Comparison of ENCODE assay signal across 9 mouse cellular contexts in genomic region chr8:71131327-71132089, GRCm38 (mm10).
DNase-seq lines count a peak whose midpoint lies in the region; ATAC-seq lines count a peak whose summit lies in the region.
"Had no signal": no experiment of that assay in that cellular context is flagged by ENCODE, and none has a peak within 500 bp of the region (broad histone marks: within the 10 kb centered on the region; RNA-seq: fewer than 3 reads in every experiment).

No protein-coding gene starts in this region.

- H3K27ac ChIP-seq in heart, embryonic 13.5 days (replicated peaks): no peak overlapping the region
- no peak overlapping the region for H3K27ac ChIP-seq in embryonic facial prominence, embryonic 13.5 days
- no peak overlapping the region for H3K27ac ChIP-seq in midbrain, embryonic 11.5 days (ENCODE audit: low read depth, low read length)

- no peak overlapping the region for H3K9ac ChIP-seq in heart, embryonic 13.5 days
- H3K9ac ChIP-seq in embryonic facial prominence, embryonic 13.5 days: no peak overlapping the region
- no peak overlapping the region for H3K9ac ChIP-seq in midbrain, embryonic 11.5 days (ENCODE audit: low read length)

- no peaks in the 10 kb centered on the region for H3K36me3 ChIP-seq in heart, embryonic 13.5 days
- no peaks in the 10 kb centered on the region for H3K36me3 ChIP-seq in embryonic facial prominence, embryonic 13.5 days
- H3K36me3 ChIP-seq in midbrain, embryonic 11.5 days (ENCODE audit: control insufficient read depth, insufficient read depth, low read length): no peaks in the 10 kb centered on the region

- DNase-seq in heart, adult 18-20 months: no peak
- DNase-seq in 3T3-L1 (ENCODE audit: low read depth, low spot score): peak; percentile 5
- DNase-seq in midbrain, embryonic 11.5 days (ENCODE audit: low spot score, missing footprints): no peak
- no peak for DNase-seq in spleen, adult 18-20 months
- no peak for DNase-seq in adrenal gland, postnatal 25 days
- DNase-seq in left cerebral cortex, adult 11 months (ENCODE audit: low spot score): no peak
- DNase-seq: adrenal gland, adult 8-10 months had no signal

- no peaks in the 10 kb centered on the region for H3K4me1 ChIP-seq in heart, embryonic 13.5 days
- no peaks in the 10 kb centered on the region for H3K4me1 ChIP-seq in embryonic facial prominence, embryonic 13.5 days
- no peaks in the 10 kb centered on the region for H3K4me1 ChIP-seq in midbrain, embryonic 11.5 days (ENCODE audit: control insufficient read depth, insufficient read depth, low read length)

- H3K4me3 ChIP-seq in heart, embryonic 13.5 days: no peak overlapping the region
- no peak overlapping the region for H3K4me3 ChIP-seq in embryonic facial prominence, embryonic 13.5 days
- no peak overlapping the region for H3K4me3 ChIP-seq in midbrain, embryonic 11.5 days (ENCODE audit: low read depth, low read length)

- H3K9me3 ChIP-seq in heart, embryonic 13.5 days: no peaks in the 10 kb centered on the region
- no peaks in the 10 kb centered on the region for H3K9me3 ChIP-seq in embryonic facial prominence, embryonic 13.5 days
- H3K9me3 ChIP-seq in midbrain, embryonic 11.5 days (ENCODE audit: control insufficient read depth, low read length): no peaks in the 10 kb centered on the region

- no peak overlapping the region for H3K4me2 ChIP-seq in heart, embryonic 13.5 days
- H3K4me2 ChIP-seq in embryonic facial prominence, embryonic 13.5 days: no peak overlapping the region
- H3K4me2 ChIP-seq in midbrain, embryonic 11.5 days: no peak overlapping the region

- no peaks in the 10 kb centered on the region for H3K27me3 ChIP-seq in heart, embryonic 13.5 days (replicated peaks)
- H3K27me3 ChIP-seq in embryonic facial prominence, embryonic 13.5 days: no peaks in the 10 kb centered on the region
- H3K27me3 ChIP-seq in midbrain, embryonic 11.5 days (ENCODE audit: control insufficient read depth, insufficient read depth, low read length): no peaks in the 10 kb centered on the region

- ATAC-seq in heart, embryonic 13.5 days (ENCODE audit: extremely low read depth, insufficient number of reproducible peaks, low FRiP score, low TSS enrichment): peak; percentile 56; the same call in 1 of the 2 replicates
- ATAC-seq in embryonic facial prominence, embryonic 13.5 days (ENCODE audit: insufficient number of reproducible peaks, insufficient read depth, low FRiP score, low TSS enrichment, low read depth): peak; percentile 56; the same call in 1 of the 2 replicates
- peak; percentile 50 for ATAC-seq in midbrain, embryonic 11.5 days (ENCODE audit: low FRiP score)

- 79% methylated on average over 4 of the region's 4 CpGs for WGBS in heart, embryonic 13.5 days
- 88% methylated on average over 4 of the region's 4 CpGs for WGBS in embryonic facial prominence, embryonic 13.5 days
- 91% methylated on average over 4 of the region's 4 CpGs for WGBS in midbrain, embryonic 11.5 days
